Mouse (Mus musculus) forebrain, embryonic 16.5 days (tissue): ENCODE results near the gene Cyth3. TPM values are rescaled to one million over a fixed set of nuclear protein-coding genes. Genes with fewer than 3 reads are reported as not detected.

Experiments
- ATAC-seq: fragments of 200-750 bp; cut with Nextera tagmentation; 2 replicates; pipeline ENCODE4 v1.8.0; 2017; ENCODE audit warnings: mild to moderate bottlenecking, moderate library complexity
- H3K27ac ChIP-seq: fragments of 300-500 bp; sonication (generic); 2 replicates; pipeline ENCODE4 v1.5.1; 2014; ENCODE audit warnings: low read length, control low read depth
- H3K27me3 ChIP-seq: fragments of 300-500 bp; sonication (generic); replicated peaks from 2 replicates; pipeline ENCODE4 v1.6.1; 2014; ENCODE audit warnings: low read length; ENCODE audit not compliant: control insufficient read depth, insufficient read depth
- H3K36me3 ChIP-seq: fragments of 300-500 bp; sonication (generic); 2 replicates; pipeline ENCODE4 v1.6.1; 2014; ENCODE audit not compliant: control insufficient read depth, insufficient read depth
- H3K4me1 ChIP-seq: fragments of 300-500 bp; sonication (generic); replicated peaks from 2 replicates; pipeline ENCODE4 v1.6.1; 2014; ENCODE audit warnings: low read length; ENCODE audit not compliant: control insufficient read depth, insufficient read depth
- H3K4me2 ChIP-seq: fragments of 300-500 bp; sonication (generic); 2 replicates; pipeline ENCODE4 v1.6.1; 2014; ENCODE audit warnings: mild to moderate bottlenecking, low read length, control low read depth
- H3K4me3 ChIP-seq: fragments of 300-500 bp; sonication (generic); replicated peaks from 2 replicates; pipeline ENCODE4 v1.5.1; 2014; ENCODE audit warnings: mild to moderate bottlenecking, low read length, control low read depth
- H3K9ac ChIP-seq: fragments of 300-500 bp; sonication (generic); replicated peaks from 2 replicates; pipeline ENCODE4 v1.6.1; 2014; ENCODE audit warnings: low read depth, low read length, control low read depth
- H3K9me3 ChIP-seq: fragments of 300-500 bp; sonication (generic); 2 replicates; pipeline ENCODE4 v1.6.1; 2016; ENCODE audit warnings: low read length; ENCODE audit not compliant: control insufficient read depth
- WGBS: fragments of 180-500 bp; shearing (Covaris S2); extraction: QIAGEN DNeasy Blood & Tissue Kit; methylation state at CpG from one replicate; pipeline ENCODE4 v1.1.7; 2014; 5-methylcytosine and 5-hydroxymethylcytosine counted together
- polyA plus RNA-seq: library from polyadenylated mRNA; unstranded; fragments of >200 nt; fragmentation: Nextera tagmentation; extraction: Ambion mirVana; gene quantifications from 2 replicates; pipeline ENCODE4 v1.2.1, GENCODE M21; 2015

Gene Cyth3
- polyA plus RNA-seq, 1 experiment from 2014 or later = 48.8 TPM

DNA sequence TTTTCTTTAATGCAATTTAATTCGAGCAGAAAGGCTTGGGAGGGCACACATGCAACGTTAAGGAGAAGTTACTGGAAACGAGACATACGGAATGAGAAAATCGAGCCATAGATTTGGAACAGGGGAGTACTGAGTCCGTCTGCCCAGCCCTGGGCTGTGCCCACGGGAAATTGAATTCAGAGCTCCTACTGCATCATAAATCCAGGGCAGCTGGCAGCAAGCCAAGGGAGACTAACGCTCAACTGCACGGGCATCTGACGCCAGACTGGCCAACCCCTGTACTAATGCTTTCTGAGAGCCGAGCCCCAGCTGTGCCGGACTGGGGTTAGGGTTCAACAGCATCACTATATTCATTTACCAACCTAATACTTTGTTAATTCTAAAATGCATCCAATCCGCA, 1.3 kb upstream of the Cyth3 start:
- no peaks in the 10 kb centered on the region for H3K36me3 ChIP-seq
- H3K4me3 ChIP-seq = no peak overlapping the region
- no peak overlapping the region for H3K9ac ChIP-seq
- no peaks in the 10 kb centered on the region for H3K9me3 ChIP-seq
- H3K27ac ChIP-seq = no peak overlapping the region
- peaks cover 16% of the 10 kb centered on the region for H3K4me1 ChIP-seq
- H3K4me2 ChIP-seq = no peak overlapping the region
- no peaks in the 10 kb centered on the region for H3K27me3 ChIP-seq
- ATAC-seq = no peak
- 40% methylated on average over 13 of the region's 13 CpGs for WGBS

DNA sequence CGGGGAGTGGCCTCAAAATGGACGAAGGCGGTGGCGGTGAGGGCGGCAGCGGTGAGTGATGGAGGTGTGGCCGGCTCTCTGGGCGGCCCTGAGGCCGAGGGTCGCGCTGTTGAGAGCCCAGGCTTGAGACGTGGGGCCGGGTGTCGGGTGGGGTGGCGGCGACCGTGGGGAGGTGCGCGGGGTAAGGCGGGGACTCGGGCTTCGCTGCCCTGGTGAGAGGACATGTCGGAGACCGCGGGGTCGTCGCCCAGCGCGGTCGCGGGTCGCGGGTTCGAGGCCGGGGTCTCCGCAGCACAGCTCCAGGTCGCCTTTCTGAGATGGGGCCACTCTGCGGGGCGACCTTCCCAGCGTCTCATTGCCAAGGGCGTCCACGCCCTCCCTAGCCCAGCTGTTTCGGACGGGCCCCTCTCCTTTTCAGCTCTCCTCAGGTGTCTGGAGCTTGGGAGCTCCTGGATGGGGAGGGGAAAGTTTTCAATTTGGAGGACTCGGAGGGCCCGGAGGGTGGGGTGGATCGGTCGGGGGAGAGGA, 440 bp downstream of the Cyth3 start:
- Histone ChIP-seq H3K27ac (peak overlapping the region; percentile 58), H3K9ac (peak overlapping the region; percentile 83), H3K9me3 (no peaks in the 10 kb centered on the region), H3K36me3 (no peaks in the 10 kb centered on the region), H3K4me1 (peaks cover 17% of the 10 kb centered on the region), H3K4me3 (peak overlapping the region; percentile 89), H3K4me2 (peak overlapping the region; percentile 83), H3K27me3 (no peaks in the 10 kb centered on the region)
- under 1% methylated on average over 47 of the region's 48 CpGs for WGBS
- peak; percentile 74 for ATAC-seq

DNA sequence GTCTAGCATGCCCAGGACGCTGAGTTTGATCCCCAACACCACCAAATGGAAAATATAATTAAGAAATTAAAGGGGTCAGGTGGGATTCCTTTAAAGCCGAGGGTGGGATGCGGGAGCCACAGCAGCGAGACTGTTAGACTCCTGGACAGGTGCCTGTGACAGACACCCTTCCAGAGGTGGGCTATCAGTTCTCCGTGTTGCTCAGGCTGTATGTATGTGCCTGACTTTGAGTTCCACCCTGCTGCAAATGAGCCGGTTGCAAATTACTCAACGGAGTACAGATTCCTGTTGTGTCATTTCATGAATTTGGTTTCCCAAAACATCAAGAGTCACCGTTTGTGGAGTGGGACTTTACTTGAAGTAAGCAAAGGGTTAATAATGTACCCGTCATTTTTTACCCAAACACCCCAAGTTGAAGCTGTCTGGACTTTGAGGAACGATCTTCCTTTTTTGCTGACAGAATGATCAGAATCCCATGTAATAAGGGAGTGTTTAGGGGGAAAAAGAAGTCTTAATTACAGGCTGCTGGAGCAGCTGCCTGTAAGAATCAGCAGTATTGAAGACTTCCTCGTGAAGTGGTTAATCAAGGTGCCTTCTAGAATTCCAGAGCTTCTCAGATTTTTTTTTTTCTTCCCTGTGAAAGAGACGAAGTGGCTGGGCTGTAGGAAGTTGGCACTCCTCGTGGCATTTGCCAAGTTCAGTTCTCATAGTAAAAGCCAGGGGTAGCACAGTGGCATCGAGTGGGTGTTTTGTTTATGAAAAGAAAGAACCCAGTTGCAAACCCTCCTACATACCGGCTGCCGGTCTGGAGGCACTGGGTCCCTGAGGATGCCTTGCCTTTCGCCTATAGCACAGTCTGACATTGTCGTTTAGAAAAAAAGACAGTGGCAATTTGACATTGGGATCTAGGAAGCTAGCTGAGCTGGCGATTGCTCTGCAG, 1.4 kb downstream of the Cyth3 start:
- no peak for ATAC-seq
- Histone ChIP-seq H3K4me1 (peaks cover 17% of the 10 kb centered on the region), H3K36me3 (no peaks in the 10 kb centered on the region), H3K27me3 (no peaks in the 10 kb centered on the region), H3K4me3 (peak overlapping the region; percentile 89), H3K27ac (no peak overlapping the region), H3K9me3 (no peaks in the 10 kb centered on the region), H3K4me2 (peak overlapping the region; percentile 83), H3K9ac (peak overlapping the region; percentile 83; the same call in 1 of the 2 replicates)
- WGBS = 39% methylated on average over 19 of the region's 19 CpGs

DNA sequence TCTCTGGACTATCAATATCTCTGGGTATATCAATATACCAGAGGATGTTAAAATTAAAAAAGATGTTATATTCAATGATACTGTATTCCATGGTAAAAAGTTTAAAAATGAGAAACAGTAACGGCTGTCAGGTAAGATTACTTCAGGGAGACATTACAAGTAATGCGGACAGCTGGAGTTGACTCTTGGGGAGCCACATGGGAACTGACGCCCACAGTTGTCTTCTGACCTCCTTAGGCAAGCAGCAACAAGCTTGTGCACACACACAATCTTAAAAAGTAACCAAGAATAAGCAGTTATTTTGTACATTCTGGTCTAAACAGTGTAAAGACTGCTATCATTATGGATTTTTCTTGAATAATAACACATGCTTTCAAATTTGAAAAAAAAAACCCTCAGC, 2.2 kb downstream of the Cyth3 start:
- no peak for ATAC-seq
- 87% methylated on average over 3 of the region's 3 CpGs for WGBS
- Histone ChIP-seq H3K9me3 (no peaks in the 10 kb centered on the region), H3K36me3 (no peaks in the 10 kb centered on the region), H3K4me2 (no peak overlapping the region), H3K27ac (no peak overlapping the region), H3K4me3 (no peak overlapping the region), H3K4me1 (peaks cover 17% of the 10 kb centered on the region), H3K9ac (no peak overlapping the region), H3K27me3 (no peaks in the 10 kb centered on the region)

DNA sequence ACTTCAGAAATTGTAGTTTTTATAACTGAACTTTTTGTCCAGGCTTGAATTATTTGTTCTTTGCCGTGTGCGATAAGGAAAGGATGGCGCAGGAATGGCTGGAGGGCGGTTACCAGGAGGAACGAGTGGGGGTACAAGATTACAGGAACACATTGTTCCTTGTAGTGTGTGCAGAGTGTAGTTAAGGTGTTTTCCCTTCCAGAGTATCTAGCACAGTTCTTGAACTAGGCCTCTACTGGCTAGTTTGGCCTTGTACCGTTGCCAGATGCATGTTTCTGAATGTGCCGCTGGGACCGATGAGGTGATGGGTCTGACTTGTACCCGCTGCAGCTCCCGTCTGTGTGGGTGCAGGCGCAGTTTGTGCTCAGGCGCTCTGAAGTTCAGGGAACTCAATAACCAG, 3.2 kb downstream of the Cyth3 start:
- Histone ChIP-seq H3K9ac (no peak overlapping the region), H3K36me3 (no peaks in the 10 kb centered on the region), H3K4me1 (peaks cover 17% of the 10 kb centered on the region), H3K4me2 (no peak overlapping the region), H3K9me3 (no peaks in the 10 kb centered on the region), H3K27me3 (no peaks in the 10 kb centered on the region), H3K27ac (no peak overlapping the region), H3K4me3 (no peak overlapping the region)
- WGBS = 85% methylated on average over 12 of the region's 12 CpGs
- ATAC-seq = no peak

DNA sequence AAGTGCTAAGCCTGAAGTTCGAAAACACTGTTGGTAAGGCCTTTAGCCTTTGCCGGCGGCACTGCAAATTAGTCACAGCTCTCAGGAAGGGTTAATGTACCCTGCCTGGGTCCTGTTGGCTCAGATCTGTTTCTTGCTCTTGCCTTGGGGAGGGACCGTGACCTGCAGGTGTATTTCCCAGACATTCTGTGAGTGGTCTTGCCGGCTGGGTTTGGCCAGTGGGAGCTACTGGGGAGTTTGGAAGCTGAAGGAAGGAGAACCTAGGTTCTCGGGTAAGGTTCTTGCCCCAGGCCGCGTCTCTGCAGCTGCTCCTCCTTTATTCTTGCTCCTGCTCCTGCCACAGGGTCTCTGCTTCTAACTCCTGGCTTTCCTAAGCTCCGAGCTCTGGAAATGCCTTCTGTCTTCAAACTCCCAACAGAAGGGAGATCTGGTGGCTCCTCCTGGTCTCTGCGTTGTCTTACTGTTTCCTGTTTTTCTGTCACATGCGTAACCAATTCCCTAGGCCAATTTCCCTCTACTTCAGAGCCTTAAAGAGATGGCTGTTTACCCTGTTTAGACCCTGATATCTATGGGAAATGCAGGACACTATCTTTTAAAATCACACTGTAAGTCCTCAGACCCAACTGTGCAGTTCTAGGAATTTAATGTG, 3.8 kb downstream of the Cyth3 start:
- no peak overlapping the region for H3K4me2 ChIP-seq
- H3K4me3 ChIP-seq = no peak overlapping the region
- H3K36me3 ChIP-seq = no peaks in the 10 kb centered on the region
- no peak for ATAC-seq
- H3K27ac ChIP-seq = no peak overlapping the region
- H3K9ac ChIP-seq = no peak overlapping the region
- WGBS = 71% methylated on average over 11 of the region's 11 CpGs
- H3K4me1 ChIP-seq = peaks cover 17% of the 10 kb centered on the region
- H3K27me3 ChIP-seq = no peaks in the 10 kb centered on the region
- H3K9me3 ChIP-seq = no peaks in the 10 kb centered on the region

DNA sequence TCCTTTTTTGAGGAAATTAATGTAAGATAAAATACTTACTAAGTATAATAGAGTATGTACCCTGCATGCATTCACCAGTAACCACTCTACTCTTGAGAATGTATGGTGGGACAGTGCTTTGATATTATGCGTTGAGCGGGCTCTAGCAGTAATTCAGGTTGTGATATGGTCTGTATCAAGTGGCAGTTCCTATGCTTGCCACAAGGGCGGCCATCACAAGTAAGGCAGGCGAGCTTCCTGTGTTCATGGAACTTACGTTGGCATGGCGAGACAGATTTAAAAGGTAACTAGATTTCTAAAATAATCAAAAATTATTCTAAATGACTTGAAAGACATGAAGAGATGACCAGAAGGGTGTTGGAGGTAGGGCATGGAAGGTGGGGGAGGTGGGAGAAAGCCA, 5.3 kb downstream of the Cyth3 start:
- WGBS = 94% methylated on average over 6 of the region's 6 CpGs
- no peaks in the 10 kb centered on the region for H3K27me3 ChIP-seq
- ATAC-seq = no peak
- H3K36me3 ChIP-seq = no peaks in the 10 kb centered on the region
- H3K4me2 ChIP-seq = no peak overlapping the region
- peaks cover 17% of the 10 kb centered on the region for H3K4me1 ChIP-seq
- no peak overlapping the region for H3K27ac ChIP-seq
- no peaks in the 10 kb centered on the region for H3K9me3 ChIP-seq
- H3K9ac ChIP-seq = no peak overlapping the region
- no peak overlapping the region for H3K4me3 ChIP-seq

DNA sequence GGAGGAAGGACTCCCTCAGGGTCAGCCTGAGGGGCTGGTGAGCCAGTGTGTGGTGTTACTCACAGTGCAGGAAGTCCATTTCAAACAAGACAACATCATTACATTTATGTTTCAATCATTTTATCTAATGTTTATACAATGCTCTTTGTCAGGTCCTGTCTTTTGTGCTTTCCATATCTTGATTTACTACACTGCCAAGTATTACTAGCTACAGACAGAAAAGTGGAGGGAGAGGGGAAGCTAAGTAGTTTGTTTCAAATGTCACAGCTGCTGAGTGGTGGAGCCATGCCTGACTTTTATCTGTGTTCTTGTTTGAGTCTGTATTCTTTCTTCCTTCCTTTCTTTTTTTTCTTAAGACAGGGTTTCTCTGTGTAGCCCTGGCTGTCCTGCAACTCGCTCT, 5.7 kb downstream of the Cyth3 start:
- H3K4me1 ChIP-seq = peaks cover 16% of the 10 kb centered on the region
- H3K9ac ChIP-seq = no peak overlapping the region
- H3K4me2 ChIP-seq = no peak overlapping the region
- H3K36me3 ChIP-seq = no peaks in the 10 kb centered on the region
- H3K9me3 ChIP-seq = no peaks in the 10 kb centered on the region
- no peak overlapping the region for H3K27ac ChIP-seq
- WGBS = 100% methylated on average over 1 of the region's 1 CpGs
- H3K4me3 ChIP-seq = no peak overlapping the region
- ATAC-seq = no peak
- H3K27me3 ChIP-seq = no peaks in the 10 kb centered on the region

DNA sequence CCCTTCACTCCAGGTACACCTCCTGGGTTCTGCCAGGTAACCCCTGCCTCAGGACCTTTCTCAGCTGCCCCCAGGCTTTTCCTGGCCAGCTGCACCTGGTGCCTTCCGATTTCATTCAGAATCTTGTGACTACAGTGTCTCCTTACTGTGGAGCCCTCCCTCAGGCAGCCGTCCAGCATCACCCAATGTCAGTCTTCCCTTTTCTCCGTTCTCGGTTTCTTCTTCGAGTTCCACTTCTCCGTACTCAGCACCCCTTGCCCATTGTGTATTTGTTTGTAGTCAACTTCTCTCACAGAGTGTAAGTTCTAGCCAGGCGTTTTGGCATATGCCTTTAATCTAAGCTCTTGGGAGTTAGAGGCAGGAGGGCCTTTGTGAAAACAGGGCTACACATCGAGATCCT, 7.4 kb downstream of the Cyth3 start:
- Histone ChIP-seq H3K36me3 (no peaks in the 10 kb centered on the region), H3K27ac (no peak overlapping the region), H3K4me1 (peaks cover 10% of the 10 kb centered on the region), H3K9ac (no peak overlapping the region), H3K4me3 (no peak overlapping the region), H3K27me3 (no peaks in the 10 kb centered on the region), H3K4me2 (no peak overlapping the region), H3K9me3 (no peaks in the 10 kb centered on the region)
- ATAC-seq = no peak
- 91% methylated on average over 8 of the region's 8 CpGs for WGBS
